Mouse (Mus musculus) large intestine, adult 2 months (tissue): ENCODE results near the gene Kctd7. TPM values are rescaled to one million over a fixed set of nuclear protein-coding genes. Genes with fewer than 3 reads are reported as not detected.

Experiments used
- DNase-seq: peaks from one replicate; pipeline ENCODE4 v3.0.0-alpha.2; 2012; ENCODE audit warnings: low read depth, low spot score
- WGBS: fragments of 180-500 bp; shearing (Covaris S2); methylation state at CpG from one replicate; pipeline ENCODE4 v1.1.7; 2018; 5-methylcytosine and 5-hydroxymethylcytosine counted together
- polyA plus RNA-seq: library from polyadenylated mRNA; depleted of rRNA; stranded (reverse); fragments of >200 nt; gene quantifications from 2 replicates; pipeline ENCODE4 v1.2.3, GENCODE M21; 2012

The Kctd7 gene
- polyA plus RNA-seq, 1 experiment, result 1.3 TPM

DNA sequence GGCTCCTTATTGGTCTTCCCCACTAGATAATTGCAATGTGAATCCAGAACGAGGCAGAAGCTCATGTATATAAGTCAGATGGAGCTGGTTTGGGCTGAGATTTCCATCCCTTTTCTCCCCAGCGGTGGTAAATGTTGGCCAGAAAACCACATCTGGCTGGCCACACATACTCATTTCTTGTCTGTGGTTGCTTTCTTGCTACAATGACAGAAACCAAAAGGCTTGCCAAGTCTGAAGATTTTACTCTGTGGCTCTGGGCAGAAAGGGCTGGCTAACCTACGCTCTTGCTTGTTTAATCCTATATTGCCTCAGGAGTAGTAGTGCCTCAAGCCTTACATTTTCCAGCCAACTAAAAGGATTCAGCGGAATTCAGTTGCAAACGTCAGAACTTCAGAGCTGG lies 3.5 kb upstream of the Kctd7 start:
- no peak for DNase-seq
- WGBS, result 74% methylated on average over 5 of the region's 5 CpGs

DNA sequence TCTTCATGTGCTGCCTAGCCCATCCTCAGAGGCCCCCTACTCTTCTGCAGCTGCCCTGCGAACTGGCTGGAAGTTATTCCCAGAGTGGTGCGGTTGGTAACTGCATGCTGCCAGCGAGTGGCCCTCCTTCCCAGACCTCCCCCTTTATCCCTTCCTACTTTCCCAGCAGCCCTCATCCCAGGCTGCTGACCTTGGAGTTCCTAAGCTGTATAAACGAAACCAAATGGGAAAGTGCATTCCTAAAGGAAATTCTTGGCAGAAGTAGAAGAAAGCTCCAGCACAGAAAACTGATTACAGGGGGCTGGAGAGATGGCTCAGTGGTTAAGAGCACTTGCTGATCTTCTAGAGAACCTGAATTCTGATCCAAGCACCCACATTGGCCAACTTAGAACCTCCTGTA lies 2.6 kb upstream of the Kctd7 start:
- no peak for DNase-seq
- 51% methylated on average over 4 of the region's 4 CpGs for WGBS

DNA sequence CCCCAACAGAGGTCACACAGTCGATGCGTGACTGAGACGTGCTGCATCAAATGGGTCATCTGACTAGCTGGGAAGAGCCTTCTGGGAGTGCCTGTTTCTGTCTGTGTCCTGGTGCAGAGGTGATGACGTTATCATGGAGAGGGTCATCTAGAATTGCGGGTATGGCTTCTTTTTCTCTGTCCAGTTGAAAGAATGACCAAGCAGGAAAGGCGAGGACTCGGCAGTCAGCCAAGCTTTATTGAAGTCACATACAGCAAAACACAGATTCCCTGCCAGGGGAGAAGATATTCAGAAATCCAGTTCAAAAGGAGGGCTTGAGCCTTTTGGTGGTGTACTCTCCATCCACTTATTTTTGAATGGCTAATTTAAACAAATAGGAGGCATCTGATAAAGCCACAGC lies 1.6 kb upstream of the Kctd7 start:
- WGBS, result 86% methylated on average over 7 of the region's 7 CpGs
- DNase-seq, result no peak

DNA sequence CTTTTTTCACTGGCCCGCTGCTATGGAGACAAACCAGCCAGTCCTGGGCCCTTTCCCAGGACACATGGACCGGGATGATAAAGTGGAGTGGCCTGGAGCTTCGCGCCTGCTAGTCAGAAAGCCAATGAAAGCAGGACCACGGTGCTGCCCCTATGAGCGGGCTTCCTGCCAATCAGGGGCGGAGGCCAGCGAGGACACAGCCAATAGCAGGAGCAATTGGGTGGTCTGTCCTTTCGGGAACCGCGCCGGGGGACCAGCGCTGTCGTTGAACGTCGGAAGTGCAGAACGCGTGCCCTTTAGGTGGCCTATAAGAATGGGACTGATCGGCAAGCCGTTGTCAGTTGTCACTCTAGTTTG lies 706 bp upstream of the Kctd7 start:
- no peak for DNase-seq
- WGBS, result 5% methylated on average over 20 of the region's 20 CpGs

DNA sequence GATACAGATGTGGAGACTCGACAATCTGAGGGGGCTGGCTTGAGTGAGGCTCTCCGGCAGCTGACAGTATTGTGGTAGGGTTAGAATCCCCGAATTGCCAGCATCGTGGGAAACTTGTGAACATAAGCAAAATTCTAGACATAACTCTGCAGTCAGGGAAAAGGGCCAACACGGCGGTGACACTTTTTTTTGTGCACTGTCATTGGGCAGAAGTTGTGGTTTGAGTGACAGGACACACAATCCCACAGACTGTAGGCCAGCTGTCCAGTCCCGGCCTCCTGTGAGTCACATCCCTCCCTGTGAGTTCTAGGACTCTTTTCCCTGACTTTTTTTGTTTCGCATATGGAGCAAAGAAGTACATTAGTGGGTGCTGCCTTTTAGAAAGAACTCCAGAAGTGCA lies 1.3 kb downstream of the Kctd7 start:
- no peak for DNase-seq
- WGBS, result 75% methylated on average over 8 of the region's 8 CpGs

DNA sequence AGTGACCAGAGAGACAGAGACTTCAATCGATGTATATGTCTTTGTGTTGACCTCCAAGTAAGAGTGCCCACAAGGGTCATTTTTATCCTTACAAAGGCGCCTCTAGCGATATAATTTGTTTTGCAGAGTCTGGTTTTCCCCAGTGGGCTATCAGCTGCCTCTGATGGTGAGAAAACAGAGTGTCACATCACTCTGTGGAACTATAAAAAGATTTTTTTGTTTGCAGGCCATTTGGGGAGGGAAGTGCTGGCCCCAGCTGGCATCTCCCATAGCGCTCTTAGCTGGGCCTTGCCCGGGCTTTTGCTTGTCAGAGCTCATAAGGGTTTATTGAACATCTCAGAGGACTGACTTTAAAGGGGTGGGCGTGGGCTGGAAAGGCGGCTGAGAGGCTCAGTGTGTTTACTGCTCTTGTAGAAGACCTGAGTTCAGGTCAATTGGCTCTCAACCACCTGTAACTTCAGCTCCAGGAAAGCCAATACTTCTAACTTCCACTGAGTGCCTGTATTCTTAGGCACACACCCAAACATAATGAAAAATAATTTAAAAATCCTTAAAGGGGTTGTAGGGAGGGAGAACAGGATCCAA lies 5.2 kb downstream of the Kctd7 start:
- DNase-seq, result no peak
- WGBS, result 55% methylated on average over 7 of the region's 7 CpGs

DNA sequence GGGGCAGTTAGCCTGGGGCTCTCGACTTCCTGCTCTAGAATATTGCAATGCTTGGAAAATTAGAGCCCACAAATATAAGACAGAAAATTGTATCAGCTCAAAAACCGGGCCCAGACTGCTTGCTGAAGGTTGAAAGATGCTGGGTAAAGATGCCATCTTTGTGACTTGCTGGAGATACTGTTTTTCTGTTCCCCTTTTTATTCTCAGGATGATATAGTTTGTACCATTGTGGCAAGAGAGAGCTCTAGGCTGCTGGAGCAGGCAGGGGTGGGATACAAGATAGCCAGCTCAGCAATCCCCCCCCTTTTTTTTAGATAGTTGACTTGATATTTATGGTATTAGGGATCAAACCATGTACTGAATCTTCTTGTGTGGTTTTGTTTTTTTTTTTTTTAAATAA lies 9.6 kb downstream of the Kctd7 start:
- DNase-seq, result no peak
- WGBS, result 81% methylated on average over 2 of the region's 2 CpGs

DNA sequence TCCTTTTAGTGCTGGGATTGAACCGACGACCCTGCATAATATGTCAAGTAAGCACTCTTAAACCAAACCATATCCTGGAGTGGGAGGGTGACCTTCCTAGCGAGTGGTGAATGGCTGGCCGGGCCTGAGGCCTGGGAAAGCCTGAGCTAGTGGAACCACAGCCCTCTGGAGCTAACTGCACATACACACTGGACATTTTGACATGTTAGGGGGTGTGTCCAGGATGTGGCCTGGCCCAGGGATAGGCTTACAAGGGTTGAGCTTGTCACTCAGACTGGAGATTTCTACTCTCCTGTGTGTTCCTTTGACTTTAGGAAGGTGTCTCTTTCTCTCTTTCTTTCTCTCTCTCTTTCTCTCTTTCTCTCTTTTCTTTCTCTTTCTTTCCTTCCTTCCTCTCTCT lies 13.9 kb downstream of the Kctd7 start:
- DNase-seq, result no peak
- 81% methylated on average over 4 of the region's 4 CpGs for WGBS

DNA sequence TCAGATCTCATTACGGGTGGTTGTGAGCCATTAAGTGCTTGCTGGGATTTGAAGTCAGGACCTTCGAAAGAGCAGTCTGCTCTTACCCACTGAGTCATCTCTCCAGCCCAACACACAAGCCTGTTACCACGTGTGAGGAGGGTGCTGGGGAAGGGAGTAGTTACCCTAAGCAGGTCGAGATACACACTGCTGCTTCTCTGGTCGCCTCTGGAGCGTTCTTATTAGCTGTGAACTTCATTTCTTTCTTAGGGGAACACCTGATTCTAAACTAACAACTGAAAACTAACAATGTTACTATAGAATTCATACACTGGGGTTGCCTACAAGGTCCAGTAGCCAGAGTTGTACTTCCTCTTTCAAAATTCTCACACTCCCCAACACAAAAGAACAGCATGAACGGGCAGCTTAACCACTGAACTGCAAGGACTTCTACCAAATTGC lies 15.1 kb downstream of the Kctd7 start:
- DNase-seq, result no peak
- WGBS, result 56% methylated on average over 7 of the region's 7 CpGs

DNA sequence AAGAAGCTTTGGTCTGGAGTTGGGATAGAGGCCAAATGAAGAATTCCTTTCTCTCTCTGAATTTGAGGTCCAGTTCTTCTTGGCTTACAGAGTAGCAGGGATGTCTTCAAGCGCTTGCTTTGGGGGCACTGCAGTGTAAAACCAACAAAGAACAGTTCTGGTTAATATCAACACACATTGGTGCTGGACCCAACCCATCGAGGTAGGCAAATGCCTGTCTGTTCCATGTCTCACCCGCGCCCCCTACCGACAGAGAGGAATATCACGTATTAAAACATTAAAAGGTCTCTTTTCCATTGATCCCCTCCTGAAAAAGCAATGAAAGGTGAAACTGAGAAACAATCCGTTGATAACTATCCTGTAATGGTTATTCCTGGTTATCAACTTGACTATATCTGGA lies 19.0 kb downstream of the Kctd7 start:
- DNase-seq, result no peak
- 3% methylated on average over 7 of the region's 7 CpGs for WGBS

DNA sequence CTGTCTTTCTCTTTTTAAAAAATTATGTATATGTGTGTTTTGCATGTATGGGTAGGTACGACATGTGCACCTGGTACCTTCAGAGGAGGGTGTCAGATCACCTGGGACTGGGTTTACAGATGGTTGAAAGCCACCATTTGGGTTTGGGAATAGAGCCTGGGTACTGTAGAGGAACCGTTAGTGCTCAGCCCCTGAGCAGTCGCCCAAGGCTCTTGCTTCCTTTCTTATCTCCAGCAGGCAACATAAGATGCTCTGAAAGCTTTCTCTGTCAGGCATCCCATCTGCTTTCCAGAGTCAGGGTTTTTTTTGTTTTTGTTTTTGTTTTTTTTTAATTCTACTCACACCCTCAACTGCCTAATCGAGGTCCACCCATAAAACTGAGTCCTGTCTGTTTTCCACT lies 20.6 kb downstream of the Kctd7 start:
- no peak for DNase-seq
- 80% methylated on average over 4 of the region's 4 CpGs for WGBS

DNA sequence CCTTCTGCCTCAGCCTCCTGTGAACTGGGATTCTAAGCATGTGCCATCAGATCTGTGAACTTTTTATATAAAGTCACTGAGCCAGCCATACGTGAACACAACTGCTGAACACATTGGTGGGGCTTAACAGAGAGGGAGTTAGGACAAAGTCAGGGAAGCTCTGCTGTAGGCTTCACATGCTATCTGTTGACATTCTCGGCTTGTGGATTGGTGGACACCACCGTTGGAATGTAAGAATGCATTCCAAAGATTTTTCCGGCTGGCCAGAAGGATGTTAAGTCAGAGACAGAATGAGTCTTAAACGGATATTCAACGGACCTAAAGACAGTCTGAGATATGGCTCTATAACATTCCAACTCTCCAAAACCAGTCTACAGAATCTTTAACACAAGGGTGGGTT lies 24.4 kb downstream of the Kctd7 start:
- no peak for DNase-seq
- 44% methylated on average over 6 of the region's 6 CpGs for WGBS

DNA sequence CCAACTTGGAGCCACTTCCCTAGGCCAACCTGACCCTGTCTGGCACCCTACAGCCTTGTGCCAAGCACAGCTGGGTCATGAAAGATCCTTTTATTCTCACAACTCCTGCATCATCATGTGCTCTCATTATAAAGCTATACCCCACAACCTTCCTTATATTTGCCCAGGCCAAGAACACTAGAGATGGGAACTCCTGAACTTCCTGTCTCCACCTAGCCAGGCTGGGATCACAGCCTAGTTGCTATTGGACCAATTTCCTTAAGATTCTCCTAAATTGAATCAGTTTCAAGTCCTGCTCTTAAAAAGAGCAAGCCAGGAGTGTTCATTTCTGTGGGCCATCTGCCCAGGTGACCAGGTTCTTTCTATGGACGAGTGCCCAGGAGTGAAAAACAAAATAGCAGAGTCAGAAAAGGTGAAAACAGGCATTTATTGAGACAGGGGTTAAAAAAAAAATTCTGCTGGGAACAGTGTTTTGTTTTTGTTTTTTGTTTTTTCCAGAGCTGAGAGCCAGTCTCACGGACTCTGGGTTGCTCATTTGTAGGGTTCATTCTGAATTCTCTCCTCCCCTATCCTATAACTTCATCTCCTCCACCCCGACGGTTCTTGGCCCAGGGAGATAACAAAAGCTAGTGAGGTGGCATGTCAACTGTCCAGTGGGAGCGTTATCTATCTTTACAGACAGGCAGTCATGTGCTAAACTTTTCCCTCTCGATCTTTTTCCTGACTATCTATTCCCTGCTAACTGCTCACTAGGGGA lies 26.2 kb downstream of the Kctd7 start:
- WGBS, result 8% methylated on average over 6 of the region's 6 CpGs
- no peak for DNase-seq

DNA sequence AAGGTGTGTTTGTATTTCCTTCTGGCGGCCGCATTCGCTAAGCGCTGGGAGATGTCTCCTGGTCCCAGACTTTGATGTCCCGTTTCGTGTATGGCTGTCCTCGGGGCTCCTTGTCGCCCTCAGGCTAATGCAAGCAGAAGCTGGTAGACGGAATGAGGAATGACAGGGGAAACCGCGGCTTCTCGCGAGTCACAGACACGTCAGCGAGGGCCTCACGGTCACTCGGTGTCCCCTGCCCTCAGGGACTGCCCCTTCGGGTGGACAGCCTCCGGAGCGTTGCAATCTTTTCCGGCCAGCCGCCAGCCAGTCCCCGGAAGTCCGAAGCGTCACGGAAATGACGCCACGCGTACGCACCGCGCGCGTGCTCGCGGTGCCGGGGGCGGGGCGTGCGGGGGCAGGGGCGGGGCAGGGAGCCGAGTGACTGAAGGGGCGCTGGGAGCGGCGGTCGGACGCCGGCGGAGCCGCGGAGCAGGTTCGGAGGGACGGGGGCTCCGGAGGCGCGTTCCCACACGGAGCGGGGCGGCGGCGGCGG lies 26.8 kb downstream of the Kctd7 start, which contains the start of gene Rabgef1:
TSS of gene Rabgef1 (plus strand) at position 376 of the 532 bp plus-strand sequence.
- DNase-seq, result no peak
- under 1% methylated on average over 57 of the region's 62 CpGs for WGBS

DNA sequence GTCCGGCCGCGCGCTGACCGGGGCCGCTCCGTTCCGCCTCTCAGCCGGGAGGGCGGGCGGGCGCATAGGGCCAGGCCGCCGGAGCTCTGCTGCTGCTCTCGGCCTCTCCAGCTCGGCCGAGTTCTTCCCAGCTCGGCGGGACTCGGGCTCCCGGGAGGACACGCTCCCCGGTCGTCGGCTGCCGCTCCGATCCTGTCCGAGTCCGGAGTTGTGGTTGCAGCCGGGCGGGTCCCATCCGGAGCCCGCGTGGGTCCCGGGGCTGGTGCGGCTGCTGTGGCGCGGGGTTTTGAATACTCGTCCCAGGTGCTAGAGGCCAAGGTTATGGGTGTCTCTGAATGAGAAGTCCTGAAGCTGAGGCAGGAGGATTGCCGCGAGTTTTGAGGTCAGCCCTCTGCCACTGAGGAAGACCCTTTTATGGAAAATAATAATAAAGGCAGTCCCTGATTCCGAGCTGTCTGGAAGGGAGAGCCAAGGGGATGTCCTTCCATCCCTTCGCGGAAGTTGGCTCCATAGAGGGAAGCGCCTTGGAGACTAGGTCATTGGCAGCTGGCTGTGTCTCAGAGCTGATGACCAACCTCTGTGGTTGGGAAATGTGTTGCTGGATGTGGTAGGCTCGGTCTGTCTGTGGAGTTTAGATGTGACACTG lies 27.4 kb downstream of the Kctd7 start:
- WGBS, result under 1% methylated on average over 44 of the region's 46 CpGs
- DNase-seq, result no peak

DNA sequence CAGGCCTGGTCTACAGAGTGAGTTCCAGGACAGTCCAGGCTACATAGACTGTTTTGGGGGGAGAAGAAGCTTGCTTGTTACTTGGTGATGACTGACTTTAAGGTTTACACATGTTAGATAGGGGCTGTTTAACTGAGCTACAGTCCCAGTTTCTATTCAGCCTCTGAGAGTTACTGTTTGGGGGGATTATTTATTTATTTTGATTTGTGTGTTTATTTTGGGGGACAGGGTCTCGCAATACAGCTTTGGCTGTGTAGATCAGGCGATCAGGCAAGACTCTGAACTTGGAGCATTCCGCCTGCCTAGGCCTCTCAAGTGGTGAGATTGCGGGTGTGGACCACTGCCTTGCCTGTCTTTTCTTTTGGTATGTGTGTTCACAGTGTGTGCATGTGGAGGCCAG lies 28.4 kb downstream of the Kctd7 start:
- WGBS, result 83% methylated on average over 4 of the region's 4 CpGs
- no peak for DNase-seq

DNA sequence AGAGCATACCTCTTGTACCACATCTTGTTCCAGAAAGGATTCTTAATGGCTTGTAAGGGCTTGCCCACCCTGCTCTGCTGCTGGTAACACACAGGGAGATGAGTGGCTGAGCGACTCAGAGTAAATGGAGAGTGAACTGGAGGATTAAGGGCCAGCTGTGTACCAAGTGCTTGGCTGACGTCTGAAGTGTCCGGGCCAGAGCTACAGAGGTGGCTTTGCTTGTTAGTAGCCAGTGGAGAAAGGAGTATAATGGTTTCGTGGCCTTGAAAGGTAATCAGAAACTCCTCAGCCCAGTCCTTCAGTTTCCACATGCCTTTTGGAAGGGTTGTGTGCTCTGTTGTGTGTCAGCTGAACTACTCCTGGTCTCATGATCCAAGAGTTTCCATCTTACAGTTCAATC lies 33.2 kb downstream of the Kctd7 start:
- no peak for DNase-seq
- 57% methylated on average over 4 of the region's 4 CpGs for WGBS

DNA sequence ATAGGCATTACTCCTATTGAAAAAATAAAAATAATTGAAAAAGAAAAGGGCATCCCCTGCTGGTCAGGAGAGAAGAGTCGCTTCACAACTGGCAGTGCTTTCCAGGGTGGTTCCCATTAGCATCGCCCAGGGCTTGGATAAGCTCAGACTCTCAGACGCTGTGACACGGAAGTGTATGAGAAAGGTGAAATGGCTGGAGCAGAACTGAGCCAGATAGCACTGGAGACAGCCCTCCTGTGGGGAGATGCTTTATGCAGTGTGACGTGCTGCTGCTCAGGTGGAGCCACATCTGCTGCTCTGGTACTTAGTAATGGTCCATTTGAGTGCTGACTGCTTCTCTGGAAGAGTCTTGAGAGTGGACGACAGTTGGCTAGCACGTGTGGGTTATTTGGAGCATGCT lies 35.7 kb downstream of the Kctd7 start:
- WGBS, result 75% methylated on average over 7 of the region's 7 CpGs
- DNase-seq, result no peak

DNA sequence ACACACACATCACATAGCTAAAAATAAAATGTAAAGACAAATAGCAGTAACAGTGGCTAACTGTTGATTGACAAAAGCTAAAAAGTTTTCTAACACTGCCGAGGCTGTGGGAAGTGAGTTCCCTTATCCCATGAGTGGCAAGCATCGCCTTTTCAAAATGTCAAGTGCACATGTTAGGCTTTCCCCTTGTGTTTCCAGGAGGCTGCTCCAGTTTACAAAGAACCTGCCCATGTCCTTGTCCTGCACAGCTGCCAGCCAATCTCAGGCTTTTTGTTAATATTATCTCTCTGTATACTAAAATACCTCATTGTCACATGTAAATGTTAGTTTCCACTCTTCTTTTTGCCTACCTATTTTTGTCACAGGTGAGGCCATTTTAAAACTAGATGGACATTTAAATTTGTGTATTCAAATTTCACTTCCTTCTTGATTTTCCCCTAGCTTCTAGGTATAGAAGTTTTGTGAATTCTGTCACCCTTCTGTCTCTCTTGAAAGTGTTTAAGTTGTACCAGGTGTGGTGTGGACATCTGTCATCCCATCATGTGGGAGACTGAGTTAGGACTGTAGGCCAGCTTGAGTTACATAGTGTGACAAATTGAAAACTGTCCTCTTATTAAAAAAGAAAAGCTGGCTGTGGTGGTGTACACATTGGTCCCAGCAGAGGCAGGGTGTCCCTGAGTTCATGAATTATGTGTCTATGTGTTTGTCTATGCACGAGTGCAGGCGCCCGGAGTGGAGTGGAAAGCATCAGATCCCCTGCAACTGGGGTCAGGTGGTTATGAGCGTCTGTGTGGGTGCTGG lies 37.3 kb downstream of the Kctd7 start:
- DNase-seq, result no peak
- 57% methylated on average over 6 of the region's 6 CpGs for WGBS

DNA sequence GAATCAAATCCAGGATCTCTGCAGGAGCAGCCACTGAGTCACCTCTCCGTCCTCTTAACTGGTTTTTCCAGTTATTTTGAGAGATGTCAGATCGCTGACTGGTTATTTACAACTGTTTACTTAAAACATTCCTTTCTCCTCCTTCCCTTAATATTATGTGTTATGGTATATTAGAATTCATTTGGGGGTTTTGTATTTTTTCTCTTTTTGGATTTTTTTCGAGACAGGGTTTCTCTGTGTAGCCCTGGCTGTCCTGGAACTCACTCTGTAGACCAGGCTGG lies 37.8 kb downstream of the Kctd7 start:
- 26% methylated on average over 3 of the region's 3 CpGs for WGBS
- DNase-seq, result no peak
